Mouse (Mus musculus): ENCODE results near the gene Kcnk3.

DNA sequence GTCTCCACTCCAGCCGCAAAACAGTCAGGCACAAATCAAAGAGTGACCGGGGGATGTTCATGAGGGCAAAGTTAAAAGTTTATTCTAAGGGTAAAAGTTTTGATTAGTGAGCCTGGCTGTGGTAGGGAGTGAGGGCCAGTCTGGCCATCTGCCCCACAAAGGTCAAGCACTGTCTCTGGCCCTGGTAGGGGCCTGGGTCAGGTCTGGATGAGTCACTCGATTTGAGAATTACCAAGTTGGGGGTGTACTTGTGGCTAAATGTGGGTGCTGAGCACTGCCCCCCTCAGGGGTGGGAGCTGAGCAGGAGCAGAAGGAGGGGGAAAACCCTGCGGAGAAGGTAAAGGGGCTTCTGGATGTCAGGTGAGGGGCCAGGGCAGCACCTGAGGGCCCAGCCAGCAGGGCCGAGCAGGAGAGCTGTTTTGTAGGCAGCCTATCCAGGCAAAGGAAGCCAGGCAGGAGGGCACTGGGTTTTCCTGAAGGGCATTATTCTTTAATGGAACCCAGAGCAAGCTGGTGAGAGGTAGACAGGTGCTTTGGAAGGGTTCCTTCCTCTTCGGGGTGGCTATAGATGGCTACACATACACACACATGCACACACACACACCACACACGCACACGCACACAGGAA is 30.5 kb downstream of the Kcnk3 start:
- no peak for TF ChIP-seq CTCF (IDR thresholded peaks at IDR 0.05; ENCODE audit: low read depth)
- TF ChIP-seq EP300 (IDR thresholded peaks at IDR 0.05; ENCODE audit: low read depth), result no peak
